Mouse (Mus musculus) neural tube, embryonic 14.5 days (tissue): Measurements from ENCODE around the gene Slc9a3r1. TPM values are rescaled to one million over a fixed set of nuclear protein-coding genes. Genes with fewer than 3 reads are reported as not detected.

Experiments used
- ATAC-seq: fragments of 200-750 bp; cut with Nextera tagmentation; 2 replicates; pipeline ENCODE4 v1.8.0; 2017; ENCODE audit warnings: low read depth, mild to moderate bottlenecking, moderate TSS enrichment, moderate library complexity
- H3K27ac ChIP-seq: fragments of 300-500 bp; sonication (generic); 2 replicates; pipeline ENCODE4 v1.5.1; 2014; ENCODE audit warnings: low read depth, mild to moderate bottlenecking, control low read depth, low read length, moderate library complexity, mixed read lengths
- H3K27me3 ChIP-seq: fragments of 300-500 bp; sonication (generic); 2 replicates; pipeline ENCODE4 v1.6.1; 2014; ENCODE audit warnings: low read length; ENCODE audit not compliant: control insufficient read depth, insufficient read depth
- H3K36me3 ChIP-seq: fragments of 300-500 bp; sonication (generic); 2 replicates; pipeline ENCODE4 v1.6.1; 2014; ENCODE audit warnings: low read length, mixed read lengths; ENCODE audit not compliant: control insufficient read depth, insufficient read depth
- H3K4me1 ChIP-seq: fragments of 300-500 bp; sonication (generic); 2 replicates; pipeline ENCODE4 v1.6.1; 2014; ENCODE audit warnings: low read length; ENCODE audit not compliant: control insufficient read depth, insufficient read depth
- H3K4me2 ChIP-seq: fragments of 300-500 bp; sonication (generic); 2 replicates; pipeline ENCODE4 v1.6.1; 2014; ENCODE audit warnings: mild to moderate bottlenecking, low read depth, low read length, control low read depth
- H3K4me3 ChIP-seq: fragments of 300-500 bp; sonication (generic); 2 replicates; pipeline ENCODE4 v1.5.1; 2014; ENCODE audit warnings: low read depth, low read length, control low read depth, mixed read lengths
- H3K9ac ChIP-seq: fragments of 300-500 bp; sonication (generic); replicated peaks from 2 replicates; pipeline ENCODE4 v1.6.1; 2014; ENCODE audit warnings: low read depth, mild to moderate bottlenecking, control low read depth, low read length, mixed read lengths
- H3K9me3 ChIP-seq: fragments of 300-500 bp; sonication (generic); 2 replicates; pipeline ENCODE4 v1.6.1; 2016; ENCODE audit warnings: low read length; ENCODE audit not compliant: control insufficient read depth
- WGBS: fragments of 180-500 bp; shearing (Covaris S2); extraction: QIAGEN DNeasy Blood & Tissue Kit; methylation state at CpG from one replicate; pipeline ENCODE4 v1.1.7; 2014; 5-methylcytosine and 5-hydroxymethylcytosine counted together
- polyA plus RNA-seq: library from polyadenylated mRNA; unstranded; fragments of >200 nt; fragmentation: Nextera tagmentation; extraction: Ambion mirVana; gene quantifications from 2 replicates; pipeline ENCODE4 v1.2.1, GENCODE M21; 2014

Gene Slc9a3r1
- polyA plus RNA-seq, 1 experiment from 2014 or later = 42.3 TPM

- no peaks in the 10 kb centered on the region for H3K36me3 ChIP-seq
- WGBS = 34% methylated on average over 14 of the region's 14 CpGs
- ATAC-seq = peak; percentile 39; the same call in 1 of the 2 replicates
- H3K4me2 ChIP-seq = no peak overlapping the region
- H3K4me1 ChIP-seq = peaks cover 28% of the 10 kb centered on the region
- no peaks in the 10 kb centered on the region; the same call in 1 of the 2 replicates for H3K27me3 ChIP-seq
- H3K9ac ChIP-seq = no peak overlapping the region
- H3K4me3 ChIP-seq = no peak overlapping the region
- no peak overlapping the region for H3K27ac ChIP-seq
- no peaks in the 10 kb centered on the region for H3K9me3 ChIP-seq
These were observed 63.8 kb downstream of the Slc9a3r1 start for GRCm38 (mm10) chr11:115226811-115227491.

- Histone ChIP-seq H3K27ac (no peak overlapping the region), H3K4me2 (no peak overlapping the region), H3K27me3 (no peaks in the 10 kb centered on the region; the same call in 1 of the 2 replicates), H3K4me3 (no peak overlapping the region), H3K9me3 (no peaks in the 10 kb centered on the region), H3K4me1 (peaks cover 30% of the 10 kb centered on the region; the same call in 1 of the 2 replicates), H3K36me3 (no peaks in the 10 kb centered on the region), H3K9ac (0 out of 2 replicates have a peak overlapping the region, but pooled peaks have one; percentile 16)
- no peak for ATAC-seq
- 32% methylated on average over 12 of the region's 12 CpGs for WGBS
These were observed 64.5 kb downstream of the Slc9a3r1 start for GRCm38 (mm10) chr11:115227640-115228039.

- peaks cover 35% of the 10 kb centered on the region for H3K4me1 ChIP-seq
- no peak overlapping the region for H3K4me2 ChIP-seq
- 75% methylated on average over 7 of the region's 7 CpGs for WGBS
- H3K27me3 ChIP-seq = no peaks in the 10 kb centered on the region; the same call in 1 of the 2 replicates
- no peak for ATAC-seq
- no peak overlapping the region for H3K27ac ChIP-seq
- no peak overlapping the region for H3K9ac ChIP-seq
- H3K4me3 ChIP-seq = no peak overlapping the region
- H3K36me3 ChIP-seq = no peaks in the 10 kb centered on the region
- H3K9me3 ChIP-seq = no peaks in the 10 kb centered on the region
These were observed 65.3 kb downstream of the Slc9a3r1 start for GRCm38 (mm10) chr11:115228430-115228829.

GRCm38 (mm10) chr11:115229021-115229930 lies 66.1 kb downstream of the Slc9a3r1 start:
- no peak overlapping the region for H3K9ac ChIP-seq
- H3K4me2 ChIP-seq = no peak overlapping the region
- WGBS = 46% methylated on average over 15 of the region's 15 CpGs
- H3K9me3 ChIP-seq = no peaks in the 10 kb centered on the region
- H3K27me3 ChIP-seq = no peaks in the 10 kb centered on the region; the same call in 1 of the 2 replicates
- no peaks in the 10 kb centered on the region for H3K36me3 ChIP-seq
- ATAC-seq = no peak
- no peak overlapping the region for H3K27ac ChIP-seq
- H3K4me1 ChIP-seq = peaks cover 41% of the 10 kb centered on the region
- H3K4me3 ChIP-seq = no peak overlapping the region

Other genes with a start within 250 kb of the Slc9a3r1 start
- not detected in 2 replicates for gene Cd300lb, start 229.0 kb upstream of the Slc9a3r1 start, polyA plus RNA-seq
- not detected in 2 replicates for gene Cd300c, start 194.2 kb upstream of the Slc9a3r1 start, polyA plus RNA-seq
- gene Cd300ld, start 173.4 kb upstream of the Slc9a3r1 start, polyA plus RNA-seq = not detected in 2 replicates
- gene Cd300c2, start 161.5 kb upstream of the Slc9a3r1 start, polyA plus RNA-seq = 1.0 and 1.4 TPM in 2 replicates
- not detected in 2 replicates for gene Cd300ld2, start 147.1 kb upstream of the Slc9a3r1 start, polyA plus RNA-seq
- not detected in 2 replicates for gene Cd300ld4, start 136.3 kb upstream of the Slc9a3r1 start, polyA plus RNA-seq
- not detected in 2 replicates for gene Cd300ld5, start 125.6 kb upstream of the Slc9a3r1 start, polyA plus RNA-seq
- gene Cd300ld3, start 114.9 kb upstream of the Slc9a3r1 start, polyA plus RNA-seq = not detected in 2 replicates
- gene Cd300e, start 101.2 kb upstream of the Slc9a3r1 start, polyA plus RNA-seq = not detected in 2 replicates
- gene Rab37, start 71.9 kb upstream of the Slc9a3r1 start, polyA plus RNA-seq = 0.25 and 0.94 TPM in 2 replicates
- gene Cd300lf, start 29.3 kb upstream of the Slc9a3r1 start, polyA plus RNA-seq = 0.11 TPM in 1 of 2 replicates, not detected in the other
- 8.9 and 10.8 TPM in 2 replicates for gene Tmem104, start 24.1 kb downstream of the Slc9a3r1 start, polyA plus RNA-seq
- gene Nat9, start 24.5 kb downstream of the Slc9a3r1 start, polyA plus RNA-seq = 19.1 and 19.9 TPM in 2 replicates
- gene Grin2c, start 103.9 kb downstream of the Slc9a3r1 start, polyA plus RNA-seq = 0.24 and 0.45 TPM in 2 replicates
- gene Fdxr, start 113.7 kb downstream of the Slc9a3r1 start, polyA plus RNA-seq = 12.5 and 14.6 TPM in 2 replicates
- gene Fads6, start 134.3 kb downstream of the Slc9a3r1 start, polyA plus RNA-seq = 1.4 and 1.9 TPM in 2 replicates
- 0.12 TPM in 1 of 2 replicates, not detected in the other for gene Otop2, start 143.8 kb downstream of the Slc9a3r1 start, polyA plus RNA-seq
- 0.13 and 0.16 TPM in 2 replicates for gene Ush1g, start 158.7 kb downstream of the Slc9a3r1 start, polyA plus RNA-seq
- gene Otop3, start 171.4 kb downstream of the Slc9a3r1 start, polyA plus RNA-seq = 1.8 and 2.6 TPM in 2 replicates
- gene Hid1, start 204.4 kb downstream of the Slc9a3r1 start, polyA plus RNA-seq = 41.7 and 45.7 TPM in 2 replicates
- 27.3 and 28.6 TPM in 2 replicates for gene Cdr2l, start 218.6 kb downstream of the Slc9a3r1 start, polyA plus RNA-seq
- 207 and 211 TPM in 2 replicates for gene Mrpl58, start 240.4 kb downstream of the Slc9a3r1 start, polyA plus RNA-seq